Mouse (Mus musculus): Measurements from ENCODE around the gene Eno3.

The Eno3 gene

DNA sequence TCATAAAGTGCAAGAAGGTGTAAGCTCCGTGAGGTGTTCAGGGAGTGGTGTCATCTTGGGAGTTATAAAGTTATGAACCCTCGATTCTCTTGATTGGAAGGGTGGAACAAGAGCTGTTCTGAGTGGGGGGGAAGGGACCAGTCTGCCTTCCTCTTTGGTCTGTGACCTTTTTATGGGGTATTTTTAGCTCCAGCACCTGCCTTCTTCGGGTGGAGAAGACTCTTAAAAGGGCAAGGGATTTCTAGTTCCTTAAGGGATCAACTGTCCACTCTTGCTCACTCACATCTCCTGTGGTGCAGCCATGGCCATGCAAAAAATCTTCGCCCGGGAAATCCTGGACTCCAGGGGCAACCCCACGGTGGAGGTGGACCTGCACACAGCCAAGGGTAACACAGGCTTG, 571 bp downstream of the Eno3 start:
- no peak for DNase-seq (ENCODE audit: low spot score)

- no peak for DNase-seq (ENCODE audit: low spot score)
Measured at GRCm38 (mm10) chr11:70657991-70658390, 989 bp downstream of the Eno3 start.

GRCm38 (mm10) chr11:70658521-70658920, 1.5 kb downstream of the Eno3 start:
- DNase-seq (ENCODE audit: low spot score), result no peak

GRCm38 (mm10) chr11:70658942-70659341, 1.9 kb downstream of the Eno3 start:
- DNase-seq (ENCODE audit: low spot score), result no peak

- no peak for DNase-seq (ENCODE audit: low spot score)
Measured at GRCm38 (mm10) chr11:70660571-70660970, 3.6 kb downstream of the Eno3 start.

DNA sequence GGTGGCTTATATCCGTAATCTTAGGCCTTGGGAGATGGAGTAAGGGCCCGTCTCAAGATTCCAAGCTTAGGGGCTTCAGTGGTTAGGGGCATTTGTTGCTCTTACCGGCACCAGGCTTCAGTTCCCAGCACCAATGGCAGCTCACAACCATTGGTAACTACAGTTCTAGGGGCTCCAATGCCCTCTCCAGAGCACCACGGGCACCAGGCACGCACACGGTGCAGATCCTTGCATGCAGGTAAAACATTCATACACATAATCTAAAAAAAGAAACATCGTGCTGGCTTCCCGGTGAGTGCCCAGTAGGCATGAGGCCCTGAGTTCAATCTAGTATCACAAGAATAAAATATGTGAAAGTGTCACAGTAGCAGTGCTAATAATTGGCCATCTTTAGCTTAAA, 6.1 kb downstream of the Eno3 start:
- no peak for DNase-seq (ENCODE audit: low spot score)

DNA sequence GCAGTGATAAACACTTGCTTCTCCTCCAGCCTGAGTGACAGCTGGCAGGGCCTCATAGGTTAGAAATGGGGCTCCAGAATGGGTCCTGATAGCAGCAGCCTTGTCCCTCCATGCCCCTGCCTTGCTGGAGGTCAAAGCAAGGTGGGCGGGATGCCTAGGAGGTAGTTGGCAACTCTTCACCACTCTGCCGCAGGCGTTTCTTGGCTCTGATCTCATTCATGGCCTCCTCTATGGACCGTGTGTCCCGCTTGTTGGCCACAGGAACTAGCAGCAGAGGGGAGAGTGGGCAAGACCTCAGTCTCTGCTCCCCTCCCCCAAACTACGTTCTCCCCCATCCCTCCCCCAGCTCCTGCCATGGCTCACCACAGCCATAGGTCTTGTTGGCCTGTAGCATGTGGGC, 7.0 kb downstream of the Eno3 start:
- DNase-seq (ENCODE audit: low spot score), result no peak

- DNase-seq (ENCODE audit: low spot score), result no peak
Measured at GRCm38 (mm10) chr11:70664741-70665140, 7.7 kb downstream of the Eno3 start.

- DNase-seq (ENCODE audit: low spot score), result no peak
Measured at GRCm38 (mm10) chr11:70666687-70667086, 9.7 kb downstream of the Eno3 start.

DNA sequence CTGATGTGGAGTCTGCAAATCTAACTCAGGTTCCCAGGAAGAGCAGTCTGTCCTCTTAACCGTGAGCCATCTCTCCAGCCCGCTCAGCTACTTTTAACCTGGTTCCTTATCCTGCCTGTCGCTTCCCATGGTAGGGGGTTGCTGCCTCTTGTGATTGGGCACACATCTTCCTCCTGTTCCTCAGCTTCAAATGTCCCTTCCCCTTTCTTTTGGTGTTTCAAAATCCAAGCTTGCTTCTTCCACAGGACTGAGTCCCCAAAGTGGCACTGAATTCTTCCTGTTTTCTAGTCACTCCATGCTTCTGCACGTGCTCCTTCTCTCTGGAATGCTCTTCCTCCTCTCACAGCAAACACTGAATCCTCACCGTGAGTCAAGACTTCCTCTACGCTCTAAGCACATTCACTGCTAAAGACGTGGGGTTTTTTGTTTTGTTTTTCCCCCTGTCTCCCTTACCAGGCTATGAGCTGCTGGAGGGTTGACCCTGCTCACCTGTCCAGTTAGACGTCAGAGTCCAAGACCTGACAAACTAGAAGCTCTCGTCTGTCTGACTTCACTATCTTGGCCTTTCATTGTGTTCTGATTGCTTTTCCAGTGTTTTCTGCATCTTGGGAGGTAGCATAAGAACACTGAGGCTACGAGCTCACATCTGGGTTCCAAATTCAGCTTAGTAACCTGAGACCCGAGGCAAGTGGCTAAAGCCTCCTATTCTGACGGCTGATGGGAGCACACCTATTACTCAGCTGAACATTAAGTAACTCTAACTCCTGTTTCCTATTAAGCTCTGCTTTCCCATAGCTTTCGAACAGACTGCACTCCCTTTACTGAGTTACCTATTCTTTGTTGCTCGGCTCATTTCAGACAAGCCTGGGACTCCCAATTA, 10.5 kb downstream of the Eno3 start:
- DNase-seq (ENCODE audit: low spot score), result no peak

- DNase-seq (ENCODE audit: low spot score), result no peak
Measured at GRCm38 (mm10) chr11:70668335-70668770, 11.4 kb downstream of the Eno3 start.

DNA sequence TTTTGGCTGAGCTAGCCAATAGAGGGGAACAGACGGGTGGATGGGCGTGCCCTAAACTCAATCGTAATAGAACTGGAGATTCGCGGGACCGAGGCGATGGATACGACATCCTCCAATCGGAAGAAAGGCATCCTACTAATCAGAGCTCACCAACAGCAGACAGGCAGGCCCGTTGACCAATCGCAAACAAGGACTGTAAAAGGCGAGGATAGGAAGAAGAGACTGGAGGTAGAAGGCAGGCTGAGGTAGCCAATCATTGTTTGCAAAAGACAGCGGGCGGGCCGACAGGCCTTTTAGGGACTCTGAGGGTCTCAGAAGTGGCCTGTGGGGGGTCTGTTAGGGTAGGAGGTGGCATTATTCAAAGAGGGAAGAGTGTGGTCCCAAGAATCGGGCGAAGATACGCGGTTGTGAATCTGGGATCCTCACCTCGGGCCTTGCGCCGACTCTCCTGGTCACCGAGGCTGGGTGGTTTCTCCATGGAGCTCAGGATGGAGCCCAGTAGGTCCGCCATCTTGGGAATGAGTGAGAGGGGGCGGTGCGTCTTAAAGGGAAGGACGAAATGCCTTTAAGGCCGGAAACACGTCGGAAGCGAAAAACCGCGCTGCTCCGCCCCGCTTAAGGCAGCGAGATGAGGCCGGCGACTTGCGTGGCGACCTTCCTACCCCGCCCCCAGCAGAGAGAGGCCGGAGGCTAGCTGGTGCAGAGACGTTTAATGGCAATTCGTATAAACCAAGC, 11.9 kb downstream of the Eno3 start, which contains the start of gene Spag7:
Gene Spag7, minus strand, starts transcription at position 646 of the 735 bp plus-strand sequence.
- DNase-seq (ENCODE audit: low spot score), result peak; percentile 99

DNA sequence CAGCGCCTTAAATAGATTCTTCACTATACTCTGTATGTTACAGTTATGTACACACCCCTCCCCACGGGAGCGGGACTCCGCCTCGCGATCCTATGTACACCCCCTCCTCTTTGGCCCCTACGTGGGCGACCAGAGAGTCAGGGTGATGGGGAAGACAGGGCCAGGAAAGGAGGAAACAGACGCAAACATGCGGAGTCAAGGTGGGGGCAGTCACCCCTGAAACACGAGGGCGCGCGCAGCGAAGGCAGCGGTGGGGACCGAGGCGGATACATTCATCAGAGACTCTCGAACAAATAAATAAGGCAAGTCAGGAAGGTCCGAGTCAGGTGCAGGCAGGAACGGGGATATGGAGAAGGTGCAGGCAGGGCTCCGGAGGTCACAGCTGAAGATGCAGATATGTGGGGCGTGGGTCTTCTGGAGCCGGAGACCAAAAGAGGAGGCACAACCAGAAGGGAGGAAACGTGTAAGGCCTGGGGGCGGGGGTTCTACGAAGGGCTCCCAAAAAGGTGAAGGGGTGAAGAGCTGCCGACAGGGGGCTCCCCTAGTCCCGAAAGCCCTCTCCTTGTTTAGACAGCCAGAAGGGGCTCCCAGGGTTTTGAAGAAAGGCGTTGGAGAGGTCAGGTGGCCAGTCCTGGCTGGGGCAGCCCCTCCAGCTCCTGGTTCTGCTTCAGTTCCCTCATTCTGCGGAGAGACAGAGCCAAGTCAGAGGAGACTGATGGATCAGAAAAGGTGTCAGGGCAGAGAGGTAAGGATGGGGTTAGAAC, 12.8 kb downstream of the Eno3 start:
- DNase-seq (ENCODE audit: low spot score), result peak; percentile 79

DNA sequence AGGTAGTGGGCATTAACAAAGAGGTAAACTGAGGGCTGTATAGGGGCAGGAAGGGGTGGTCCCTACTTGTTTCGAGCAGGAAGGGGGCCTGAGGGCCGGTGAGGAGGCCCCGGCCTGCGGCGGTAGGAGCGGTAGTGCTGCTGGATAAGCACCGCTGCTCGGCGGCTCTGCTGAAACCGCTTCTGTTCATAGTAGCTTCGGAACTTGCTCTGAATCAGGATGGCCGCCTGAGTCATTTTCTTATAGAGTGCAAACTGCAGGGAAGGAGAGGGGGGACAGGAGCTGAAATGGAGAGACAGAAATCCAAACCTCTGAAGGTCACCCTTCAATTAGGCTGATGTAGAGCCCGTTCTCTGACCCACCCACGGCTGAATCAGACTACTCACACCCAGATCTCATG, 13.5 kb downstream of the Eno3 start:
- DNase-seq (ENCODE audit: low spot score), result no peak

GRCm38 (mm10) chr11:70671333-70672047, 14.5 kb downstream of the Eno3 start:
- no peak for DNase-seq (ENCODE audit: low spot score)

- no peak for DNase-seq (ENCODE audit: low spot score)
Measured at GRCm38 (mm10) chr11:70674014-70674413, 17.0 kb downstream of the Eno3 start.

DNA sequence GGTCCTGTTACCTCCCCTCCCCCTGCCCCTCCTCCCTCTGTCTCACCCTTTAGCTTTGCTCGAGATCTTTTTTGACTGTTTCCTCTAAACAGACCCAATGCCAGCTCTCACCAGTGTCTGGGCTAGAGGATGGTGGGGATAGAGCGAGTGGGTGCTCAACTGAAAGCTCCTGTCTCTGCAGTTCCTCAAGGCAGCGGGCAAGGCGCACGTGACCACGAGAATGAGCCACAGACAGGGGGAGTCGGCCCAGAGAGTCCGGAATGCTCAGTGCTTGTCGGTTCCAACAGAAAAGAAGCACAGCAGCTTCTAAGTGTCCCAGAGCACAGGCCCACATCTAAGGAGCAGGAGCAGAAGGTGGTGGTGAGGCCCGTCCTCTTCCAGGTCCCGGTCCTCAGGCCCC, 17.5 kb downstream of the Eno3 start:
- DNase-seq (ENCODE audit: low spot score), result no peak

GRCm38 (mm10) chr11:70678092-70678491, 21.1 kb downstream of the Eno3 start:
- DNase-seq (ENCODE audit: low spot score), result no peak

DNA sequence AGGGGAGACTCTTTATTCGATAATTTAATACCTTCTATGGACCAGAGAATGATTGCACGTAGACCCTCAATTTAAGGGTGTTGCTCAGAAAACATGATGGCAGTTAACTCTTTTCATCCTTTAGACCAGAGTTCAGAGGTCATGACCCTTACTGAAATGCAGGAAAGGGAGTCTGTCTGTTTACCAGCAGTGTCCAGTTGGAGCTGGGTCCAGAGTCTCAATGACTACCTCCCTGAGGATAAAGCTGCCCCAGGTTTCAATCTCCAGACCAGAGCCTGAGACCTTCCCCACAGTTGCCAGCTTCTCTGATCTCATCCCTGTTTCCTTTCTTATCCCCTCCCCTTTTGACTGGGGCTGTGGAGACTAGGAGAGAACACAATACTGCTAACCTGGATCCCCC, 21.6 kb downstream of the Eno3 start:
- no peak for DNase-seq (ENCODE audit: low spot score)

DNA sequence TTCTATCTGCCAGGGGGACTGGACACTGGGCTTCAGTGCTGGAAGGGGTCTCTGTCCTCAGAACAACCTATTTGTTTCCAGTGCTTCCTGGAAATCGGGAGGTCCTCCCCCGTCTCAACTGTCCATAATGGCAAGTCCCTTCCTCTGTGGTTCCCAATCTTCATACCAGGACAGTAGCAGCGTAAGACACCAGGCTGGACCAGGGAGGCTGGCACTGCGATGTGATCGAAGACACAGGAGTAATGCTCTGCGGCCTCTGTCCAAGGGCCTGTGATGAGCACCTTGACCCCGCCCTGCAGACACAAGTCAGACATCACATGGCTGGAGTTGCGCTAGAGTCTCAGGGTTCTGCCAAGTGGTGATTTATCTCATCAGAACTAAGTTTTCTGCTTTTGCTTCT, 22.4 kb downstream of the Eno3 start:
- DNase-seq (ENCODE audit: low spot score), result no peak

GRCm38 (mm10) chr11:70679894-70680293, 22.9 kb downstream of the Eno3 start:
- no peak for DNase-seq (ENCODE audit: low spot score)

DNA sequence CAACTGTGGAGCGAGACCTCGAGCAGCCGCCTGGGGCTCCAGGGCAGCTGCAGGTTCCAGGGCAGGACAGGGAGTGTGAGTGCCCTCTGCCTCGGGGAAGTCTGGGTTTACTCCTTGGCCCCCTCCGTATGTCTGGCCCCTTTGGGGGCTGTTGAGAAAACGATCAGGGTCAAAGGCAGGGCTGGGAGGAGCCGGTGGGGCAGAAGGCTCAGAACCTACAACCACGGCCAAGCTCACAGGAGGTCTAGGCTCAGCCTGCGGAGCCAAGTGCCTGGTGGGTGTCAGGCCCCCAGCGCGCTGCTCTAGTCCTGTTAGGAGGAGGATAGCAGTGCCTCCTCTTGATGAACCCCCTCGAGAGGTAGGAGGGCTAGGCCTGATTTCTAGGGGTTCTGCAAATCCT, 24.2 kb downstream of the Eno3 start:
- no peak for DNase-seq (ENCODE audit: low spot score)

All from adipocyte (in vitro differentiated cells).